Mouse (Mus musculus) MEL (cell line): ENCODE results near the gene Gm11096. TPM values are rescaled to one million over a fixed set of nuclear protein-coding genes. Genes with fewer than 3 reads are reported as not detected.
A peak's percentile ranks its signal among the peaks of the same experiment; 100 is the strongest.

Experiments
- DNase-seq: peaks from one replicate; pipeline ENCODE4 v3.0.0; 2011; ENCODE audit warnings: low read depth, low spot score
- H3K27ac ChIP-seq: 2 replicates; pipeline ENCODE4 v1.5.1; 2012; ENCODE audit warnings: low read depth, mild to moderate bottlenecking, control low read depth, low read length, moderate library complexity; ENCODE audit not compliant: control insufficient read depth
- H3K27me3 ChIP-seq, 2 experiments: fragments of 150-350 bp in 1 of 2; sonication (generic) in 1 of 2; 2 replicates each; pipeline ENCODE4 v1.6.1; 2012; ENCODE audit warnings: low read length in 2 of 2, mild to moderate bottlenecking in 2 of 2, improper control_type of control experiment in 1 of 2, moderate library complexity in 1 of 2; ENCODE audit not compliant: insufficient read depth in 2 of 2, control insufficient read depth in 1 of 2
- H3K36me3 ChIP-seq, 2 experiments: 2 replicates each; pipeline ENCODE4 v1.6.1; 2012 to 2014; ENCODE audit warnings: low read length in 2 of 2, improper control_type of control experiment in 1 of 2, inconsistent platforms in 1 of 2, mild to moderate bottlenecking in 1 of 2; ENCODE audit not compliant: insufficient read depth in 2 of 2, control insufficient read depth in 1 of 2
- H3K4me1 ChIP-seq, 2 experiments: fragments of 150-350 bp in 1 of 2; sonication (generic) in 1 of 2; 2 replicates each; pipeline ENCODE4 v1.6.1; 2012; ENCODE audit warnings: low read length in 2 of 2, improper control_type of control experiment in 1 of 2, mild to moderate bottlenecking in 1 of 2; ENCODE audit not compliant: insufficient read depth in 2 of 2, control insufficient read depth in 1 of 2
- H3K4me3 ChIP-seq, 2 experiments: fragments of 150-350 bp in 1 of 2; sonication (generic) in 1 of 2; 2 replicates each; pipeline ENCODE4 v1.5.1; 2012; ENCODE audit warnings: low read depth in 2 of 2, low read length in 2 of 2, mild to moderate bottlenecking in 2 of 2, moderate library complexity in 2 of 2, control low read depth in 1 of 2, improper control_type of control experiment in 1 of 2; ENCODE audit not compliant: control insufficient read depth in 1 of 2, insufficient read depth in 1 of 2
- H3K79me2 ChIP-seq: 2 replicates; pipeline ENCODE4 v1.6.1; 2012; ENCODE audit warnings: mild to moderate bottlenecking, low read length, moderate library complexity; ENCODE audit not compliant: control insufficient read depth, poor library complexity, insufficient read depth
- H3K9ac ChIP-seq: 2 replicates; pipeline ENCODE4 v1.6.1; 2012; ENCODE audit warnings: low read depth, mild to moderate bottlenecking, control low read depth, low read length, moderate library complexity; ENCODE audit not compliant: control insufficient read depth, poor library complexity, severe bottlenecking
- H3K9me3 ChIP-seq: fragments of 150-350 bp; sonication (generic); replicated peaks from 2 replicates; pipeline ENCODE4 v1.6.1; 2012; ENCODE audit warnings: mild to moderate bottlenecking, low read length, improper control_type of control experiment, moderate library complexity; ENCODE audit not compliant: insufficient read depth
- BHLHE40 ChIP-seq: IDR thresholded peaks from 2 replicates; pipeline ENCODE4 v1.6.1; 2012; ENCODE audit warnings: low read depth, mild to moderate bottlenecking, inconsistent platforms, low read length, improper control_type of control experiment, borderline replicate concordance
- CTCF ChIP-seq, 3 experiments: IDR thresholded peaks in 2 of 3; conservative IDR thresholded peaks in 1 of 3; 2 replicates each; pipeline ENCODE4 v1.5.1; 2011 to 2012; ENCODE audit warnings: low read length in 3 of 3, low read depth in 2 of 3, mild to moderate bottlenecking in 2 of 3, improper control_type of control experiment in 1 of 3, inconsistent platforms in 1 of 3, mixed read lengths in 1 of 3, moderate library complexity in 1 of 3; ENCODE audit not compliant: control insufficient read depth in 1 of 3, insufficient read depth in 1 of 3, poor library complexity in 1 of 3, severe bottlenecking in 1 of 3
- E2F4 ChIP-seq: IDR thresholded peaks from 2 replicates; pipeline ENCODE4 v1.6.1; 2011; ENCODE audit warnings: low read depth, low read length, improper control_type of control experiment, borderline replicate concordance
- ELF1 ChIP-seq: IDR thresholded peaks from 2 replicates; pipeline ENCODE4 v1.6.1; 2014; ENCODE audit warnings: low read depth, mild to moderate bottlenecking, inconsistent platforms, low read length, improper control_type of control experiment, moderate library complexity
- EP300 ChIP-seq, 2 experiments: IDR thresholded peaks; 2 replicates each; pipeline ENCODE4 v1.6.1; 2011; ENCODE audit warnings: improper control_type of control experiment in 2 of 2, low read length in 2 of 2, low read depth in 1 of 2, mild to moderate bottlenecking in 1 of 2
- ETS1 ChIP-seq: IDR thresholded peaks from 2 replicates; pipeline ENCODE4 v1.6.1; 2012; ENCODE audit warnings: low read depth, mild to moderate bottlenecking, inconsistent platforms, low read length, improper control_type of control experiment, moderate library complexity
- GATA1 ChIP-seq: IDR thresholded peaks from 2 replicates; pipeline ENCODE4 v1.6.1; 2011; ENCODE audit warnings: low read depth, low read length, improper control_type of control experiment
- MAZ ChIP-seq: IDR thresholded peaks from 2 replicates; pipeline ENCODE4 v1.6.1; 2012; ENCODE audit warnings: low read depth, mild to moderate bottlenecking, inconsistent platforms, low read length, improper control_type of control experiment
- MEF2A ChIP-seq: IDR thresholded peaks from 2 replicates; pipeline ENCODE4 v1.6.1; 2014; ENCODE audit warnings: low read depth, mild to moderate bottlenecking, inconsistent platforms, low read length, improper control_type of control experiment; ENCODE audit not compliant: poor library complexity, insufficient replicate concordance, severe bottlenecking; ENCODE audit errors: extremely low read depth
- MXI1 ChIP-seq: IDR thresholded peaks from 2 replicates; pipeline ENCODE4 v1.6.1; 2011; ENCODE audit warnings: mild to moderate bottlenecking, low read depth, low read length, improper control_type of control experiment
- NELFE ChIP-seq: IDR thresholded peaks from 2 replicates; pipeline ENCODE4 v1.6.1; 2011; ENCODE audit warnings: low read depth, low read length, improper control_type of control experiment
- POLR2AphosphoS2 ChIP-seq: IDR thresholded peaks from 2 replicates; pipeline ENCODE4 v1.6.1; 2011; ENCODE audit warnings: low read length, improper control_type of control experiment
- RAD21 ChIP-seq: IDR thresholded peaks from 2 replicates; pipeline ENCODE4 v1.6.1; 2011; ENCODE audit warnings: mild to moderate bottlenecking, low read depth, low read length, improper control_type of control experiment
- SIN3A ChIP-seq: IDR thresholded peaks from 2 replicates; pipeline ENCODE4 v1.6.1; 2012; ENCODE audit warnings: low read length, improper control_type of control experiment, inconsistent platforms
- TAL1 ChIP-seq: IDR thresholded peaks from 2 replicates; pipeline ENCODE4 v1.6.1; 2012; ENCODE audit warnings: mild to moderate bottlenecking, inconsistent platforms, low read length, moderate library complexity, mixed read lengths
- TCF12 ChIP-seq: IDR thresholded peaks from 2 replicates; pipeline ENCODE4 v1.6.1; 2014; ENCODE audit warnings: low read depth, mild to moderate bottlenecking, inconsistent platforms, low read length, improper control_type of control experiment, moderate library complexity
- UBTF ChIP-seq: IDR thresholded peaks from 2 replicates; pipeline ENCODE4 v1.6.1; 2012; ENCODE audit warnings: low read depth, mild to moderate bottlenecking, inconsistent platforms, low read length, improper control_type of control experiment, moderate library complexity, borderline replicate concordance; ENCODE audit not compliant: insufficient read depth
- USF1 ChIP-seq: IDR thresholded peaks from 2 replicates; pipeline ENCODE4 v1.6.1; 2014; ENCODE audit warnings: low read depth, mild to moderate bottlenecking, inconsistent platforms, low read length, improper control_type of control experiment, moderate library complexity
- USF2 ChIP-seq, 2 experiments: IDR thresholded peaks; 2 replicates each; pipeline ENCODE4 v1.6.1; 2011 to 2012; ENCODE audit warnings: improper control_type of control experiment in 2 of 2, low read length in 2 of 2, borderline replicate concordance in 1 of 2, inconsistent platforms in 1 of 2, low read depth in 1 of 2, mild to moderate bottlenecking in 1 of 2; ENCODE audit not compliant: insufficient read depth in 1 of 2
- ZC3H11A ChIP-seq: IDR thresholded peaks from 2 replicates; pipeline ENCODE4 v1.6.1; 2012; ENCODE audit warnings: low read depth, mild to moderate bottlenecking, inconsistent platforms, low read length, improper control_type of control experiment
- ZMIZ1 ChIP-seq: IDR thresholded peaks from 2 replicates; pipeline ENCODE4 v1.6.1; 2012; ENCODE audit warnings: low read depth, mild to moderate bottlenecking, inconsistent platforms, low read length, improper control_type of control experiment, moderate library complexity
- ZNF384 ChIP-seq: IDR thresholded peaks from 2 replicates; pipeline ENCODE4 v1.6.1; 2012; ENCODE audit warnings: low read depth, mild to moderate bottlenecking, inconsistent platforms, low read length, improper control_type of control experiment
- polyA plus RNA-seq, 2 experiments: library from polyadenylated mRNA; stranded (reverse) in 1 of 2; unstranded in 1 of 2; fragments of >175 nt in 1 of 2; fragments of >200 nt in 1 of 2; gene quantifications; 2 replicates each; pipeline versions ENCODE4 v1.2.1 to v1.2.4; 2012; ENCODE audit warnings: low replicate concordance in 2 of 2, low read depth in 1 of 2; ENCODE audit not compliant: insufficient read length in 2 of 2, insufficient read depth in 1 of 2, missing spikeins in 1 of 2
- total RNA-seq: library from RNA; depleted of rRNA; stranded (reverse); fragments of 300-350 nt; gene quantifications from 2 replicates; pipeline ENCODE4 v1.2.3, GENCODE M21; 2012

The Gm11096 gene
- total and polyA plus RNA-seq, 3 experiments: not detected

GRCm38 (mm10) chr17:81419802-81420459 lies 21.6 kb upstream of the Gm11096 start:
- H3K9ac ChIP-seq: no peak overlapping the region
- DNase-seq: no peak
- no peaks in the 10 kb centered on the region for H3K9me3 ChIP-seq
- H3K27ac ChIP-seq: no peak overlapping the region
- H3K4me3 ChIP-seq: no peak overlapping the region
- no peaks in the 10 kb centered on the region for H3K4me1 ChIP-seq
- H3K36me3 ChIP-seq: no peaks in the 10 kb centered on the region
- H3K79me2 ChIP-seq: no peaks in the 10 kb centered on the region
- no peaks in the 10 kb centered on the region for H3K27me3 ChIP-seq
- TF ChIP-seq MXI1 (no peak), ZC3H11A (no peak), POLR2AphosphoS2 (no peak), E2F4 (no peak), ELF1 (no peak), BHLHE40 (no peak), SIN3A (no peak), MAZ (no peak), USF1 (no peak), EP300 (IDR thresholded peaks at IDR 0.05; ENCODE audit: low read depth in 1 of 2, low read length in 2 of 2) (no peak), RAD21 (no peak)

- no peak overlapping the region for H3K4me3 ChIP-seq
Observed at GRCm38 (mm10) chr17:81424256-81424912, 17.2 kb upstream of the Gm11096 start.

DNA sequence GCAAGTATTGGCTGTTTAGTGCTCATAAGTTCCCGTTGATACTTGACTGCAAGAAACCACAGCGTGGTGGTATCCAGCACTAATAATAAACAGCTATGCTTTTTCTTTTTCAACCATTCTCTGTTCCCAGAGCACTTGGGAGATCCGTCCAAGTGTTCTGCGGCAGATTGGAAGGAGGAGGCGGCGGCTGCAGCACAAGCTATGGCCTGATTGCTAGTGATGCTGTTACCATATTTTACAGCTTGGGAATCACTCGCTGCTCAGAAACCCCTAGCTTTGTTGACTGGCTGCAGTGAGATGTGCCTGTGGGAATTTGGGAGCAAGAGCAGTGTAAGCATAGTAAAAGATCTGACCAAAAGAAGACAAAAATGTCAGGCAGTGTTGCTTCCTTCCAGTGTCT lies 14.3 kb upstream of the Gm11096 start:
- H3K9me3 ChIP-seq: no peaks in the 10 kb centered on the region
- H3K36me3 ChIP-seq: peaks cover 0 to 2% of the 10 kb centered on the region in 2 experiments; a peak in 1 of 4 replicates
- no peaks in the 10 kb centered on the region for H3K27me3 ChIP-seq
- no peak overlapping the region for H3K27ac ChIP-seq
- H3K4me1 ChIP-seq: no peaks in the 10 kb centered on the region
- no peaks in the 10 kb centered on the region for H3K79me2 ChIP-seq
- no peak overlapping the region for H3K4me3 ChIP-seq
- TF ChIP-seq SIN3A (no peak), ZC3H11A (no peak), GATA1 (no peak), USF2 (IDR thresholded peaks at IDR 0.05; ENCODE audit: borderline replicate concordance in 1 of 2, insufficient read depth in 1 of 2, low read depth in 1 of 2, low read length in 2 of 2) (no peak), MEF2A (no peak), ETS1 (no peak), MXI1 (no peak), NELFE (no peak), POLR2AphosphoS2 (no peak), UBTF (no peak), TCF12 (no peak), CTCF (IDR thresholded peaks at IDR 0.05 in 2 of 3, conservative IDR thresholded peaks at IDR 0.05 in 1 of 3; ENCODE audit: control insufficient read depth in 1 of 3, insufficient read depth in 1 of 3, low read depth in 2 of 3, low read length in 3 of 3, poor library complexity in 1 of 3, severe bottlenecking in 1 of 3) (no peak), BHLHE40 (no peak), EP300 (IDR thresholded peaks at IDR 0.05; ENCODE audit: low read depth in 1 of 2, low read length in 2 of 2) (no peak), ZMIZ1 (no peak)
- no peak for DNase-seq
- no peak overlapping the region for H3K9ac ChIP-seq

More at GRCm38 (mm10) chr17:81424256-81424912, 17.2 kb upstream of the Gm11096 start:
- Histone ChIP-seq H3K79me2 (no peaks in the 10 kb centered on the region), H3K9me3 (no peaks in the 10 kb centered on the region), H3K36me3 (peaks cover 0 to 2% of the 10 kb centered on the region in 2 experiments; a peak in 1 of 4 replicates), H3K4me1 (no peaks in the 10 kb centered on the region), H3K27ac (no peak overlapping the region), H3K9ac (no peak overlapping the region), H3K27me3 (no peaks in the 10 kb centered on the region)
- DNase-seq: peak; percentile 77
- TF ChIP-seq TAL1 (no peak), ZMIZ1 (no peak), ZNF384 (no peak), EP300 (IDR thresholded peaks at IDR 0.05; ENCODE audit: low read depth in 1 of 2, low read length in 2 of 2) (no peak)
